Mouse (Mus musculus) testis, adult 2 months (tissue): Measurements from ENCODE around the gene Fgf14.

ENCODE experiments used
- CTCF ChIP-seq: fragments of 200-500 bp; IDR thresholded peaks from 2 replicates; pipeline ENCODE4 v1.5.1; 2012; ENCODE audit warnings: low read depth, mild to moderate bottlenecking, inconsistent platforms, low read length, moderate library complexity; ENCODE audit not compliant: control insufficient read depth, insufficient read depth, insufficient replicate concordance
- POLR2A ChIP-seq: fragments of 200-500 bp; IDR thresholded peaks from 2 replicates; pipeline ENCODE4 v1.6.1; 2012; ENCODE audit warnings: low read depth, mild to moderate bottlenecking, inconsistent platforms, low read length, moderate library complexity; ENCODE audit not compliant: control insufficient read depth

DNA sequence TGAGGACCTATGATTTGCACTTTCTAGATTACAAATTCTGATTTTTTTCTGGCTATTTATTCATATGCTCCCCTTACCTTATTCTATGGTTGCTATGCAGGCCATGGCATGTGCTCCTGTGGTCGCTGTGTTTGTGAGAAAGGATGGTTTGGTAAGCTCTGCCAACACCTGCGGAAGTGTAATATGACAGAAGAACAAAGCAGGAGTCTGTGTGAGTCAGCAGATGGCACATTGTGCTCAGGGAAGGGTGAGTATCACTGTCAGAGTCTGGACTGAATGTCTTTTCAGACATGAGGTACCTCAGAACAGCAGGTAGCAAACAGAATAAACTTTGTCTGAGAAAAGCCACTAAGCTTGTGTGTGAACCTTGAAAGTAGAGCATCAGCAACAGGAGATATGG is 710.4 kb downstream of the Fgf14 start:
- TF ChIP-seq CTCF = no peak
- no peak for TF ChIP-seq POLR2A
